7 mouse cellular contexts compared by ENCODE assay signal in genomic region chr2:26573396-26573795, GRCm38 (mm10). TPM values are rescaled to one million over a fixed set of nuclear protein-coding genes. Genes with fewer than 3 reads are reported as not detected.
DNase-seq lines count a peak whose midpoint lies in the region; ATAC-seq and TF ChIP-seq lines count a peak whose summit lies in the region.

No protein-coding gene starts in this region.

- 63% methylated on average over 12 of the region's 12 CpGs for WGBS in midbrain, embryonic 13.5 days
- WGBS in midbrain, embryonic 11.5 days = 80% methylated on average over 12 of the region's 12 CpGs
- 7% methylated on average over 12 of the region's 12 CpGs for WGBS in heart, adult 2 months

- peaks cover 15% of the 10 kb centered on the region; the same call in 1 of the 2 replicates for H3K4me1 ChIP-seq in midbrain, embryonic 13.5 days (replicated peaks)
- H3K4me1 ChIP-seq in midbrain, embryonic 11.5 days (ENCODE audit: control insufficient read depth, insufficient read depth, low read length) = 0 out of 2 replicates have a peak, but pooled peaks cover 6% of the 10 kb centered on the region
- peaks cover 34% of the 10 kb centered on the region for H3K4me1 ChIP-seq in heart, adult 2 months (ENCODE audit: control insufficient read depth, insufficient read depth, low read length)

- H3K4me2 ChIP-seq in midbrain, embryonic 13.5 days (replicated peaks) = no peak overlapping the region
- H3K4me2 ChIP-seq in midbrain, embryonic 11.5 days = no peak overlapping the region

- no peaks in the 10 kb centered on the region for H3K79me2 ChIP-seq in heart, adult 2 months (replicated peaks; ENCODE audit: control insufficient read depth, insufficient read depth, low read length)

- H3K9me3 ChIP-seq in midbrain, embryonic 13.5 days = no peaks in the 10 kb centered on the region
- H3K9me3 ChIP-seq in midbrain, embryonic 11.5 days (ENCODE audit: control insufficient read depth, low read length) = no peaks in the 10 kb centered on the region

- ATAC-seq in midbrain, embryonic 13.5 days = 0 out of 2 replicates have a peak, but pooled peaks have one; percentile 35
- ATAC-seq in midbrain, embryonic 11.5 days (ENCODE audit: low FRiP score) = no peak

- TF ChIP-seq EP300 in heart, adult 2 months (IDR thresholded peaks at IDR 0.05; ENCODE audit: insufficient read depth, low read depth, low read length) = peak; percentile 75; the same call in 1 of the 2 replicates

- H3K27ac ChIP-seq in midbrain, embryonic 13.5 days = no peak overlapping the region
- no peak overlapping the region for H3K27ac ChIP-seq in midbrain, embryonic 11.5 days (ENCODE audit: low read depth, low read length)
- H3K27ac ChIP-seq in heart, adult 2 months = peak overlapping the region; percentile 92

- no peak for TF ChIP-seq CTCF in heart, adult 2 months (IDR thresholded peaks at IDR 0.05)

- H3K36me3 ChIP-seq in midbrain, embryonic 13.5 days = no peaks in the 10 kb centered on the region
- H3K36me3 ChIP-seq in midbrain, embryonic 11.5 days (ENCODE audit: control insufficient read depth, insufficient read depth, low read length) = no peaks in the 10 kb centered on the region
- H3K36me3 ChIP-seq in heart, adult 2 months (ENCODE audit: control insufficient read depth, insufficient read depth, low read length) = no peaks in the 10 kb centered on the region

- H3K9ac ChIP-seq in midbrain, embryonic 13.5 days (replicated peaks) = no peak overlapping the region
- H3K9ac ChIP-seq in midbrain, embryonic 11.5 days (ENCODE audit: low read length) = no peak overlapping the region
- peak overlapping the region; percentile 5 for H3K9ac ChIP-seq in heart, adult 2 months (ENCODE audit: low read depth, low read length)

- H3K27me3 ChIP-seq in midbrain, embryonic 13.5 days = no peaks in the 10 kb centered on the region
- no peaks in the 10 kb centered on the region for H3K27me3 ChIP-seq in midbrain, embryonic 11.5 days (ENCODE audit: control insufficient read depth, insufficient read depth, low read length)
- H3K27me3 ChIP-seq in heart, adult 2 months (ENCODE audit: control insufficient read depth, insufficient read depth, low read length) = no peaks in the 10 kb centered on the region

- no peak for DNase-seq in midbrain, embryonic 11.5 days (ENCODE audit: low spot score, missing footprints)
- DNase-seq in heart, adult 2 months = peak in 1 of 2 experiments; percentile 81
- DNase-seq in kidney, adult 18-20 months = peak; percentile 51
- peak; percentile 93 for DNase-seq in lung, postnatal 10 days
- DNase-seq in urinary bladder, adult 2 months (ENCODE audit: low spot score) = no peak
- DNase-seq in ovary, postnatal 10 days (ENCODE audit: low spot score) = no peak

- peak; percentile 68 for TF ChIP-seq POLR2A in heart, adult 2 months (IDR thresholded peaks at IDR 0.05; ENCODE audit: insufficient read depth, low read depth, low read length)

- intact Hi-C loops in heart, adult 2 months (cut with DNase I) = no loop called here

- no peak overlapping the region for H3K4me3 ChIP-seq in midbrain, embryonic 13.5 days (replicated peaks)
- H3K4me3 ChIP-seq in midbrain, embryonic 11.5 days (ENCODE audit: low read depth, low read length) = no peak overlapping the region
- H3K4me3 ChIP-seq in heart, adult 2 months = peak overlapping the region; percentile 19; the same call in 1 of the 2 replicates

RNA-seq across cellular contexts. Expression of gene Egfl7, which starts 6.4 kb away (rescaled TPM):
- 44.9 and 55.9 TPM in 2 replicates for polyA plus RNA-seq in midbrain, embryonic 13.5 days (2015; fragmentation: Nextera tagmentation; extraction: Ambion mirVana)
- polyA plus RNA-seq in midbrain, embryonic 11.5 days (2014; fragmentation: Nextera tagmentation; extraction: Ambion mirVana) = 52.6 and 58.3 TPM in 2 replicates
- total RNA-seq in heart, adult 2 months (2021) = 100 to 1,000 TPM; 102 to 111 TPM
- 499 and 610 TPM in 2 replicates for polyA plus RNA-seq in heart, adult 2 months (2012; rRNA removed)
- polyA plus RNA-seq in urinary bladder, adult 2 months (2012; rRNA removed) = 155 and 208 TPM in 2 replicates

RNA-seq across cellular contexts. Expression of gene Gm20532, which starts 13.0 kb away (rescaled TPM):
- polyA plus RNA-seq in midbrain, embryonic 13.5 days (2015; fragmentation: Nextera tagmentation; extraction: Ambion mirVana) = not detected in 2 replicates
- not detected in 2 replicates for polyA plus RNA-seq in midbrain, embryonic 11.5 days (2014; fragmentation: Nextera tagmentation; extraction: Ambion mirVana)
- not detected for total RNA-seq in heart, adult 2 months (2021)
- not detected in 2 replicates for polyA plus RNA-seq in heart, adult 2 months (2012; rRNA removed)
- not detected in 2 replicates for polyA plus RNA-seq in urinary bladder, adult 2 months (2012; rRNA removed)

RNA-seq across cellular contexts. Expression of gene Agpat2, which starts 30.8 kb away (rescaled TPM):
- polyA plus RNA-seq in midbrain, embryonic 13.5 days (2015; fragmentation: Nextera tagmentation; extraction: Ambion mirVana) = 4.0 and 5.3 TPM in 2 replicates
- 8.2 TPM in 2 replicates for polyA plus RNA-seq in midbrain, embryonic 11.5 days (2014; fragmentation: Nextera tagmentation; extraction: Ambion mirVana)
- total RNA-seq in heart, adult 2 months (2021) = 10 to 100 TPM; 52.8 to 59.2 TPM
- polyA plus RNA-seq in heart, adult 2 months (2012; rRNA removed) = 117 and 142 TPM in 2 replicates
- 48.3 and 63.6 TPM in 2 replicates for polyA plus RNA-seq in urinary bladder, adult 2 months (2012; rRNA removed)

RNA-seq across cellular contexts. Expression of gene Fam69b, which starts 54.9 kb away (rescaled TPM):
- 112 and 118 TPM in 2 replicates for polyA plus RNA-seq in midbrain, embryonic 13.5 days (2015; fragmentation: Nextera tagmentation; extraction: Ambion mirVana)
- 42.9 and 47.4 TPM in 2 replicates for polyA plus RNA-seq in midbrain, embryonic 11.5 days (2014; fragmentation: Nextera tagmentation; extraction: Ambion mirVana)
- 10 to 100 TPM; 20.0 to 21.1 TPM for total RNA-seq in heart, adult 2 months (2021)
- polyA plus RNA-seq in heart, adult 2 months (2012; rRNA removed) = 45.7 and 47.6 TPM in 2 replicates
- polyA plus RNA-seq in urinary bladder, adult 2 months (2012; rRNA removed) = 11.5 and 12.5 TPM in 2 replicates

RNA-seq across cellular contexts. Expression of gene Notch1, which starts 56.9 kb away (rescaled TPM):
- 21.4 and 27.9 TPM in 2 replicates for polyA plus RNA-seq in midbrain, embryonic 13.5 days (2015; fragmentation: Nextera tagmentation; extraction: Ambion mirVana)
- polyA plus RNA-seq in midbrain, embryonic 11.5 days (2014; fragmentation: Nextera tagmentation; extraction: Ambion mirVana) = 40.8 and 47.5 TPM in 2 replicates
- 10 to 100 TPM; 31.6 to 32.4 TPM for total RNA-seq in heart, adult 2 months (2021)
- polyA plus RNA-seq in heart, adult 2 months (2012; rRNA removed) = 22.0 and 23.2 TPM in 2 replicates
- 21.4 and 33.4 TPM in 2 replicates for polyA plus RNA-seq in urinary bladder, adult 2 months (2012; rRNA removed)

Comparison
In these comparisons a context has a peak if more than half of its experiments do, and no peak if none do; other contexts are left out.
1. DNase-seq: peak in kidney, adult 18-20 months (single experiment) and lung, postnatal 10 days (single experiment); none in midbrain, embryonic 11.5 days (single experiment), urinary bladder, adult 2 months (single experiment) and ovary, postnatal 10 days (single experiment).